Mouse (Mus musculus): ENCODE results near the gene AL732309.1. TPM values are rescaled to one million over a fixed set of nuclear protein-coding genes. Genes with fewer than 3 reads are reported as not detected.
A peak's percentile ranks its signal among the peaks of the same experiment; 100 is the strongest.

AL732309.1 gene
- total and polyA plus RNA-seq, 3 experiments, result 0.68 to 4.7 (median 1.8) TPM

- no peaks in the 10 kb centered on the region for H3K79me2 ChIP-seq (replicated peaks; ENCODE audit: control insufficient read depth, insufficient read depth, low read length)
- DNase-seq, result no peak
- H3K4me3 ChIP-seq, result no peak overlapping the region
- H3K27me3 ChIP-seq (ENCODE audit: control insufficient read depth, insufficient read depth, low read length), result peaks cover 6% of the 10 kb centered on the region
- H3K36me3 ChIP-seq (ENCODE audit: control insufficient read depth, insufficient read depth, low read length), result no peaks in the 10 kb centered on the region
- peaks cover 5% of the 10 kb centered on the region for H3K4me1 ChIP-seq (ENCODE audit: control insufficient read depth, insufficient read depth, low read length)
- peak overlapping the region; percentile 7; the same call in 1 of the 2 replicates for H3K27ac ChIP-seq
- 20% methylated on average over 7 of the region's 7 CpGs for WGBS
- intact Hi-C loops (cut with DNase I), result no loop called here
- no peak for TF ChIP-seq EP300 (IDR thresholded peaks at IDR 0.05; ENCODE audit: insufficient read depth, low read depth, low read length)
- TF ChIP-seq CTCF (IDR thresholded peaks at IDR 0.05), result no peak
- no peak for TF ChIP-seq POLR2A (IDR thresholded peaks at IDR 0.05; ENCODE audit: insufficient read depth, low read depth, low read length)
- H3K9ac ChIP-seq (ENCODE audit: low read depth, low read length), result no peak overlapping the region
These were observed 40.4 kb upstream of the AL732309.1 start for GRCm38 (mm10) chr2:25286837-25287636.

DNA sequence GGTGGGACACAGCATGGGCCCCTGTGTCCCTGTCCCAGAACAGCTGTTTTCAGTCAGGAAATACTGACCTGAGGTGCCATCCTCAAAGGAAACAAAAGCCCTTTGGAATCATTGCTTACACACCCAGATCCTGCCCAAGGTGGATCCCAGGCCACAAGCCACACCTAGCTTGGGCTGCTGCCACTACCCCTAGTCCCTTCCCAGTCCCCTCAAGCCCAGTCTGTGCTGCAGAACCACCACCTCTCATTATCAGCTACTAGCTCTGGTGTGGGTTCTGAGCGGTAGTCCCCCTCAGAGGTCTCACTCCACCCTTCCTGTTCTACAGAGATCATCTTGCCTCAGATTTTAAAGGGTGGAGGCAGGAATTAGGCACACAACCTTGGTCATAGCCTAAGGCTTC, 39.7 kb upstream of the AL732309.1 start:
- H3K9ac ChIP-seq (ENCODE audit: low read depth, low read length), result no peak overlapping the region
- no peak overlapping the region for H3K4me3 ChIP-seq
- H3K27me3 ChIP-seq (ENCODE audit: control insufficient read depth, insufficient read depth, low read length), result peaks cover 4% of the 10 kb centered on the region
- H3K27ac ChIP-seq, result no peak overlapping the region
- 38% methylated on average over 1 of the region's 1 CpGs for WGBS
- TF ChIP-seq POLR2A (IDR thresholded peaks at IDR 0.05; ENCODE audit: insufficient read depth, low read depth, low read length), result no peak
- no peak for TF ChIP-seq CTCF (IDR thresholded peaks at IDR 0.05)
- TF ChIP-seq EP300 (IDR thresholded peaks at IDR 0.05; ENCODE audit: insufficient read depth, low read depth, low read length), result no peak
- H3K79me2 ChIP-seq (replicated peaks; ENCODE audit: control insufficient read depth, insufficient read depth, low read length), result no peaks in the 10 kb centered on the region
- DNase-seq, result no peak
- H3K4me1 ChIP-seq (ENCODE audit: control insufficient read depth, insufficient read depth, low read length), result peaks cover 5% of the 10 kb centered on the region
- intact Hi-C loops (cut with DNase I), result no loop called here
- H3K36me3 ChIP-seq (ENCODE audit: control insufficient read depth, insufficient read depth, low read length), result no peaks in the 10 kb centered on the region

- Histone ChIP-seq H3K9ac (ENCODE audit: low read depth, low read length) (no peak overlapping the region), H3K4me1 (ENCODE audit: control insufficient read depth, insufficient read depth, low read length) (peaks cover 5% of the 10 kb centered on the region), H3K4me3 (no peak overlapping the region), H3K36me3 (ENCODE audit: control insufficient read depth, insufficient read depth, low read length) (no peaks in the 10 kb centered on the region), H3K27ac (no peak overlapping the region), H3K79me2 (replicated peaks; ENCODE audit: control insufficient read depth, insufficient read depth, low read length) (no peaks in the 10 kb centered on the region), H3K27me3 (ENCODE audit: control insufficient read depth, insufficient read depth, low read length) (peaks cover 4% of the 10 kb centered on the region)
- intact Hi-C loops (cut with DNase I), result no loop called here
- no peak for TF ChIP-seq CTCF (IDR thresholded peaks at IDR 0.05)
- TF ChIP-seq EP300 (IDR thresholded peaks at IDR 0.05; ENCODE audit: insufficient read depth, low read depth, low read length), result no peak
- no peak for TF ChIP-seq POLR2A (IDR thresholded peaks at IDR 0.05; ENCODE audit: insufficient read depth, low read depth, low read length)
- DNase-seq, result no peak
- WGBS, result 91% methylated on average over 2 of the region's 2 CpGs
These were observed 38.9 kb upstream of the AL732309.1 start for GRCm38 (mm10) chr2:25285551-25285950.

DNA sequence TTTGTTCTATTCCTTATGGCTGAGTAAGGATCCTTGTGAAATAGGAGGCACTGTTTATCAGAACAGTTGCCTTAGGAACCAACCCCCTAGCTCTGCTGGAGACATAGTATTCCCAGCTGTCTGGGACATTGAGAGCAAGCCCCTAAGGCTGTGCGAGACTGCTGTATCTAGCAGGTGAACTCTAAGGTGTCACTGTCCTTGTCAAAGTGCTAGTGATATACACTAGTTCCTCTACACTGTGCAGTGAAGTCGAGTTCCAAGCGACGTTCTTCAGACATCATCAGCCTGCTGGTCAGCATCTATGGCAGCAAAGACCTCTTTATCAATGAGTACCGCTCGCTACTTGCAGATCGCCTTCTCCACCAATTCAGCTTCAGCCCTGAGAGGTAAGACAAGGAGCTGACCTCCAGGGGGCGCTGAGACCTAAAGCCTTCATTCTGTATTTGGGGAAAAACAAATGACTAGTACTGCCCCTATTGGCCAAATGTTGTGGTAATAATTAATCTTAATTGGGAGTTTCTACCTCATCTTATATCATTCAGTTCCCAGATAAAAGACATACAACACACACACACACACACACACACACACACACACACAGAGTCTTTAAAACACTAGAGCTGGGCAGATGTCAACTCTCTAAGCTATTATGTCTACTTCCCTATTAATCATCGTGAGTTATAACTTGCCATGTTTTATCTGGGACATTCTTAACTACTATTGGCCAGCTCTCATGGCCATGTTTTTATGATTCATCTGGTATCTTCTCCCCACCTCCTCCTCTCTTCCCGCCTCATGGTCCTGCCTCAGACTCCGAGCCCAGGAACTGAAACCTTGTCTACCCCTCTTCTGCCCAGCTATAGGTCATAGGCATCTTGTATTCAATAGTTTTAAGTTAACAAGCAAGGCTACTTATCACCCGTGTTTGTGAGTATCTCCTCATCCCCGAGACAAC, 32.5 kb upstream of the AL732309.1 start:
- Histone ChIP-seq H3K4me1 (ENCODE audit: control insufficient read depth, insufficient read depth, low read length) (no peaks in the 10 kb centered on the region), H3K4me3 (no peak overlapping the region), H3K9ac (ENCODE audit: low read depth, low read length) (no peak overlapping the region), H3K27ac (no peak overlapping the region), H3K27me3 (ENCODE audit: control insufficient read depth, insufficient read depth, low read length) (no peaks in the 10 kb centered on the region), H3K79me2 (replicated peaks; ENCODE audit: control insufficient read depth, insufficient read depth, low read length) (no peaks in the 10 kb centered on the region), H3K36me3 (ENCODE audit: control insufficient read depth, insufficient read depth, low read length) (no peaks in the 10 kb centered on the region)
- peak; percentile 68 to 80 for DNase-seq
- intact Hi-C loops (cut with DNase I), result loop anchor here (2.0 kb wide), 1 partner anchor 14 kb away; no protein-coding TSS in a partner anchor
- TF ChIP-seq EP300 (IDR thresholded peaks at IDR 0.05; ENCODE audit: insufficient read depth, low read depth, low read length) (0 out of 2 replicates have a peak, but pooled peaks have one; percentile 26), CTCF (IDR thresholded peaks at IDR 0.05) (peak; percentile 83), POLR2A (IDR thresholded peaks at IDR 0.05; ENCODE audit: insufficient read depth, low read depth, low read length) (no peak)
- 60% methylated on average over 13 of the region's 13 CpGs for WGBS

DNA sequence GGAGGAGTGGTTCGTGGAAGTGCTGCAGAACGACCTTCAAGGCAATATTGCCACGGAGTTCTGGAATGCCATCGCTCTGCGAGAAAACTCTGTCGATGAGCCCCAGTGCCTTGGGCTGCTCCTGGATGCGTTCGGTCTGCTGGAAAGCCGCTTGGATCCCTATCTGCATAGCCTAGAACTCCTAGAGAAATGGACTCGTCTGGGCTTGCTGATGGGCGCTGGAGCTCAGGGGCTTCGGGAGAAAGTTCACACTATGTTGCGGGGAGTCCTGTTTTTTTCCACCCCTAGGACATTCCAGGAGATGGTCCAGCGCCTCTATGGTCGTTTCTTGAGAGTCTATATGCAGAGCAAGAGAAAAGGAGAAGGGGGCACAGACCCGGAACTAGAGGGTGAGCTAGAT, 26.3 kb upstream of the AL732309.1 start:
- WGBS, result 20% methylated on average over 16 of the region's 16 CpGs
- no peak for TF ChIP-seq EP300 (IDR thresholded peaks at IDR 0.05; ENCODE audit: insufficient read depth, low read depth, low read length)
- TF ChIP-seq POLR2A (IDR thresholded peaks at IDR 0.05; ENCODE audit: insufficient read depth, low read depth, low read length), result no peak
- no peak for TF ChIP-seq CTCF (IDR thresholded peaks at IDR 0.05)
- Histone ChIP-seq H3K79me2 (replicated peaks; ENCODE audit: control insufficient read depth, insufficient read depth, low read length) (0 out of 2 replicates have a peak, but pooled peaks cover 2% of the 10 kb centered on the region), H3K27me3 (ENCODE audit: control insufficient read depth, insufficient read depth, low read length) (no peaks in the 10 kb centered on the region), H3K9ac (ENCODE audit: low read depth, low read length) (peak overlapping the region; percentile 76), H3K4me3 (peak overlapping the region; percentile 93), H3K36me3 (ENCODE audit: control insufficient read depth, insufficient read depth, low read length) (no peaks in the 10 kb centered on the region; the same call in 1 of the 2 replicates), H3K27ac (peak overlapping the region; percentile 95), H3K4me1 (ENCODE audit: control insufficient read depth, insufficient read depth, low read length) (peaks cover 5% of the 10 kb centered on the region)
- intact Hi-C loops (cut with DNase I), result loop anchor here (5.0 kb wide), 2 partner anchors 46 to 59 kb away; partner anchors contain the start of gene Man1b1
- DNase-seq, result no peak

Measured in heart, adult 2 months (tissue).